Mouse (Mus musculus): Measurements from ENCODE around the gene 6030468B19Rik. TPM values are rescaled to one million over a fixed set of nuclear protein-coding genes. Genes with fewer than 3 reads are reported as not detected.

Gene 6030468B19Rik
- total RNA-seq, 1 experiment, result not detected

DNA sequence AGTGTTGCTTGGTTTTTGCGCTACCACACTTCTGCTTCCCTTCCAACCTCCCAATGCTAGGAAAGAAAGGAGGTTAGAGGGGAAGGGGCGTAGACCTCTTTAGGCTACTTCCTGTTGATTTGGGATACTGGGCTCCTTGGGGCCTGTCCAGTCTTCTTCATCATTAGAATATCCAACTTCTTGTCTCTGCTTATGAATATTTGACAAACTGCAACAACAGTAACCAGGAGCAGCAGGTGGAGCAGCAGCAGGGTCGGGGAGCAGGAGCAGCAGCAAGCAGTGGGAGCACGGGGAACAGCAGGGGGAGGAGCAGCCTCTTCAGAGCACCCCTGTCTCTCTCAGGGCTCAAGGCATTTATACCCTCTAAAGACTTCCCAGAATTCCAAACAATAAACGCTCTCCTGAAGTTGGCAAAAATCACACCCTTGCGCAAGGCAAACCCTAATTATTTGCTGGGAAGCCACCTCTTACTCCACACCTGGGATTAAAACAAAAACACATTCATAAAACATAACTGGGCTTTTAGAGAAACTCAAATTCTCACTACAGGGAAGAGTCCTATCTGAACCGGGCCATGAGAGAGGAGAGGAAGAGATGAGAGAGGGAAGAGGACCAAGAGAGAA is 50.2 kb downstream of the 6030468B19Rik start:
- peaks cover 0 to 12% of the 10 kb centered on the region in 2 experiments; a peak in 2 of 4 replicates for H3K4me1 ChIP-seq (ENCODE audit: control insufficient read depth in 2 of 2, insufficient read depth in 2 of 2, low read length in 2 of 2, poor library complexity in 1 of 2)
- H3K9me3 ChIP-seq (ENCODE audit: control insufficient read depth, insufficient read depth, low read depth, low read length), result no peaks in the 10 kb centered on the region
- in situ Hi-C loops (cut with MboI; ENCODE audit: low sequenced_read_pairs in 2 of 2, unreplicated experiment in 2 of 2), result no loop called here
- DNase-seq (ENCODE audit: low read depth, low spot score), result no peak
- H3K36me3 ChIP-seq (ENCODE audit: control insufficient read depth, insufficient read depth, low read length, poor library complexity, severe bottlenecking), result peaks cover 6% of the 10 kb centered on the region
- H3K9ac ChIP-seq (ENCODE audit: insufficient read depth, low read depth, low read length, poor library complexity, severe bottlenecking), result peak overlapping the region; percentile 73; the same call in 1 of the 2 replicates
- no peak for TF ChIP-seq ZNF384 (IDR thresholded peaks at IDR 0.05; ENCODE audit: low read depth, low read length)
- peak overlapping the region; percentile 58; the same call in 1 of the 2 replicates for H3K27ac ChIP-seq (ENCODE audit: insufficient read depth, low read depth, low read length, poor library complexity, severe bottlenecking)
- H3K4me3 ChIP-seq (ENCODE audit: insufficient read depth in 1 of 2, low read depth in 1 of 2, low read length in 2 of 2, poor library complexity in 1 of 2, severe bottlenecking in 1 of 2), result peak overlapping the region; percentile 73 to 99; a peak in 3 of 4 replicates

DNA sequence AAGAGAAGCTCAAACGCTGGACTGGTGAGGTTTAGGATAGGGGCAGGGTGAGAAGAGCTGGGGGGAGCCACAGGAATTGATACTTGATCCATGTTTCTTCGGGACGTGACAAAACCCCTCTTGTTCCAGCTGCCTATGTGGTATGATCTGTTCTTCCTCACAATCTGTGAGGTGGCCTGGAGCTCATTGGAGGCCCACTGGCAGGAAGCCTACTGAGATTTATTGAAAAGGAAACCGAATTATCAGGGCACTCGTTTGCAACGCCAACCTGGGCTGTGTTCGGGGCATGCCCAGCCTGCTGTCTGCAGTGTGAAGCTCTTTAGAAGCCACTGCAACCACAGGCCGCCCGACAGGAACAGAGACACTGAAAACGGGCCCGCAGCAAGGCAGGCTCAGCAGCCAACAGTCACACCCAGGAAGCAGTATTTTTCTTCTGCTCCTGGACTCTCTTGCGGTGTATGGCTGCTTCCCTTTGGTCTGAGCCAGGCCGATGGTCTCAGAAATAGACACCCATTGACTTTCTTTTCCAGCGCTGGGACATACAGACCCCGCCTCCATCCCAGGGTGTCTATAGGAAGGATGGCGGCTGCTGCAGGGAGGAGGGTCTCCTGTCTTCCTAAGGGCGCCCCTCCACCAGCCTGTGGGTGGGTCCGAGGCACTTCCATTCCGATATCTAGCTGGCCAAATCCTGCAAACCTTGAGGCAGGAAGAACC is 51.0 kb downstream of the 6030468B19Rik start:
- H3K27ac ChIP-seq (ENCODE audit: insufficient read depth, low read depth, low read length, poor library complexity, severe bottlenecking), result peak overlapping the region; percentile 58
- H3K4me1 ChIP-seq (ENCODE audit: control insufficient read depth in 2 of 2, insufficient read depth in 2 of 2, low read length in 2 of 2, poor library complexity in 1 of 2), result peaks cover 0 to 12% of the 10 kb centered on the region in 2 experiments; a peak in 2 of 4 replicates
- peak overlapping the region; percentile 73 for H3K9ac ChIP-seq (ENCODE audit: insufficient read depth, low read depth, low read length, poor library complexity, severe bottlenecking)
- no peak for TF ChIP-seq ZNF384 (IDR thresholded peaks at IDR 0.05; ENCODE audit: low read depth, low read length)
- no peak for TF ChIP-seq CHD2 (IDR thresholded peaks at IDR 0.05; ENCODE audit: low read depth, low read length)
- TF ChIP-seq HCFC1 (IDR thresholded peaks at IDR 0.05; ENCODE audit: borderline replicate concordance, insufficient read depth, low read length), result no peak
- TF ChIP-seq ZC3H11A (IDR thresholded peaks at IDR 0.05; ENCODE audit: borderline replicate concordance, low read depth, low read length), result no peak
- no peak for TF ChIP-seq MAFK (IDR thresholded peaks at IDR 0.05; ENCODE audit: insufficient read depth, low read depth, low read length)
- peak overlapping the region; percentile 73 to 99 for H3K4me3 ChIP-seq (ENCODE audit: insufficient read depth in 1 of 2, low read depth in 1 of 2, low read length in 2 of 2, poor library complexity in 1 of 2, severe bottlenecking in 1 of 2)
- no peaks in the 10 kb centered on the region for H3K9me3 ChIP-seq (ENCODE audit: control insufficient read depth, insufficient read depth, low read depth, low read length)
- in situ Hi-C loops (cut with MboI; ENCODE audit: low sequenced_read_pairs in 2 of 2, unreplicated experiment in 2 of 2), result no loop called here
- peaks cover 13% of the 10 kb centered on the region for H3K36me3 ChIP-seq (ENCODE audit: control insufficient read depth, insufficient read depth, low read length, poor library complexity, severe bottlenecking)
- no peak for DNase-seq (ENCODE audit: low read depth, low spot score)

DNA sequence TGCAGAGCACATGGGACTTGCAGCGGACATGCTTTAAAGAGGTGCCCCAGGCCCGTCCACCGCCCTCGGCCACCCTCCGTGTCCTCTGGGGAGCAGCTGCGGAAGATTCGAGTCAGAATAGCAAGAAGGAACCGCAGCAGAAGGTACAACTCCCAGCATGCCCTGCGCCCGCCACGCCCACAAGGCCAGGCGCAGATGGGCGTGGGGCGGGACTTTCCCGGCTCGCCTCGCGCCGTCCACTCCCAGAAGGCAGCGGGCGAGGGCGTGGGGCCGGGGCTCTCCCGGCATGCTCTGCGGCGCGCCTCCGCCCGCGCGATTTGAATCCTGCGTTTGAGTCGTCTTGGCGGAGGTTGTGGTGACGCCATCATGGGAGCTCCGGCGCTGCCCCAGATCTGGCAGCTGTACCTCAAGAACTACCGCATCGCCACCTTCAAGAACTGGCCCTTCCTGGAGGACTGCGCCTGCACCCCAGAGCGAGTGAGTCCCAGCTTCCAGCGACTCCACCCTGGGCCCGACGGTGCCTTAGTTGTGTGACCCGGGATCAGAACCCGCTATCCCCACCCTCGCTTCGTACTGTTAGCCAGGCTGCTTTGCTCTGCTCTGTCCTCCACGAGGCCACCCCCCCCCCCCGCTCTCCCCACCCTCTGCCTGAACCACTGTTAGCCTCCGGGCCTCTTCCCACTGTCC is 51.7 kb downstream of the 6030468B19Rik start, which contains the start of gene Birc5:
Gene Birc5, plus strand, starts transcription at position 267 of the 687 bp plus-strand sequence.
- H3K4me1 ChIP-seq (ENCODE audit: control insufficient read depth in 2 of 2, insufficient read depth in 2 of 2, low read length in 2 of 2, poor library complexity in 1 of 2), result peaks cover 0 to 12% of the 10 kb centered on the region in 2 experiments; a peak in 2 of 4 replicates
- peaks cover 17% of the 10 kb centered on the region for H3K36me3 ChIP-seq (ENCODE audit: control insufficient read depth, insufficient read depth, low read length, poor library complexity, severe bottlenecking)
- no peaks in the 10 kb centered on the region for H3K9me3 ChIP-seq (ENCODE audit: control insufficient read depth, insufficient read depth, low read depth, low read length)
- TF ChIP-seq MAFK (IDR thresholded peaks at IDR 0.05; ENCODE audit: insufficient read depth, low read depth, low read length) (no peak), HCFC1 (IDR thresholded peaks at IDR 0.05; ENCODE audit: borderline replicate concordance, insufficient read depth, low read length) (0 out of 2 replicates have a peak, but pooled peaks have one; percentile 44)
- in situ Hi-C loops (cut with MboI; ENCODE audit: low sequenced_read_pairs in 2 of 2, unreplicated experiment in 2 of 2), result no loop called here
- peak within 1 kb of the TSS; percentile 94 for H3K27ac ChIP-seq (ENCODE audit: insufficient read depth, low read depth, low read length, poor library complexity, severe bottlenecking)
- DNase-seq (ENCODE audit: low read depth, low spot score), result peak; percentile 90
- H3K9ac ChIP-seq (ENCODE audit: insufficient read depth, low read depth, low read length, poor library complexity, severe bottlenecking), result peak within 1 kb of the TSS; percentile 98
- peak within 1 kb of the TSS; percentile 96 to 99 for H3K4me3 ChIP-seq (ENCODE audit: insufficient read depth in 1 of 2, low read depth in 1 of 2, low read length in 2 of 2, poor library complexity in 1 of 2, severe bottlenecking in 1 of 2)

DNA sequence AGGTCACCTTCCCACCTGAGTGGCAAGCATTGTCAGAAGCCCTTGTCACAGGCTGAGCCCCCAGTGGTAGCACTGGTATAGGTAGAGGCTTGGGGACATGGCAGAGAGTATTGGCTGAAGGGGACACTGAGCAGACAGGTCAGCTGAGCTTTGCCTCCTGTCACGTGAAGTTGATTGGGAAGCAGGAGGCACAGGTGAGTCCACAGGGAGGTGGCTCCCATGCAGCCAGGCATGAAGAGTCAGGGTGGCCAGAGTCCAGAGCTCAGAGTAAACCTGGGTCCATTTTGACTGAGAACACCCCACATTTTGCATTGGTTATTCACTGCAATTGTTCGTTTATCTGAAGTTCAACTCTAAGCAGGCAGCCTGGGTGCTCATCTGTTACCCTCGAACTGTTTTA is 55.4 kb downstream of the 6030468B19Rik start:
- TF ChIP-seq ZNF384 (IDR thresholded peaks at IDR 0.05; ENCODE audit: low read depth, low read length) (no peak), HCFC1 (IDR thresholded peaks at IDR 0.05; ENCODE audit: borderline replicate concordance, insufficient read depth, low read length) (no peak), ZC3H11A (IDR thresholded peaks at IDR 0.05; ENCODE audit: borderline replicate concordance, low read depth, low read length) (no peak), CHD2 (IDR thresholded peaks at IDR 0.05; ENCODE audit: low read depth, low read length) (no peak), MAFK (IDR thresholded peaks at IDR 0.05; ENCODE audit: insufficient read depth, low read depth, low read length) (no peak)
- Histone ChIP-seq H3K27ac (ENCODE audit: insufficient read depth, low read depth, low read length, poor library complexity, severe bottlenecking) (no peak overlapping the region), H3K9me3 (ENCODE audit: control insufficient read depth, insufficient read depth, low read depth, low read length) (no peaks in the 10 kb centered on the region)

More for the DNA sequence above, 55.4 kb downstream of the 6030468B19Rik start:
- in situ Hi-C loops (cut with MboI; ENCODE audit: low sequenced_read_pairs in 2 of 2, unreplicated experiment in 2 of 2), result loop anchor here in 1 of 2 experiments (25.0 kb wide), 1 partner anchor 384 kb away; the partner anchor contains the start of gene Cyth1
- H3K4me1 ChIP-seq (ENCODE audit: control insufficient read depth in 2 of 2, insufficient read depth in 2 of 2, low read length in 2 of 2, poor library complexity in 1 of 2), result peaks cover 0 to 4% of the 10 kb centered on the region in 2 experiments; a peak in 1 of 4 replicates
- peaks cover 44% of the 10 kb centered on the region for H3K36me3 ChIP-seq (ENCODE audit: control insufficient read depth, insufficient read depth, low read length, poor library complexity, severe bottlenecking)
- no peak overlapping the region for H3K4me3 ChIP-seq (ENCODE audit: insufficient read depth in 1 of 2, low read depth in 1 of 2, low read length in 2 of 2, poor library complexity in 1 of 2, severe bottlenecking in 1 of 2)
- no peak for DNase-seq (ENCODE audit: low read depth, low spot score)
- no peak overlapping the region for H3K9ac ChIP-seq (ENCODE audit: insufficient read depth, low read depth, low read length, poor library complexity, severe bottlenecking)
